Mouse (Mus musculus): ENCODE measurements around the gene Gm10100. TPM values are rescaled to one million over a fixed set of nuclear protein-coding genes. Genes with fewer than 3 reads are reported as not detected.
"Not testable (repeated sequence)": the region's sequence is repeated elsewhere in the genome, so short reads cannot be mapped to it uniquely, and the experiment has no call there.

Gm10100 gene
- polyA plus RNA-seq, 1 experiment from 2014 or later, result not detected

DNA sequence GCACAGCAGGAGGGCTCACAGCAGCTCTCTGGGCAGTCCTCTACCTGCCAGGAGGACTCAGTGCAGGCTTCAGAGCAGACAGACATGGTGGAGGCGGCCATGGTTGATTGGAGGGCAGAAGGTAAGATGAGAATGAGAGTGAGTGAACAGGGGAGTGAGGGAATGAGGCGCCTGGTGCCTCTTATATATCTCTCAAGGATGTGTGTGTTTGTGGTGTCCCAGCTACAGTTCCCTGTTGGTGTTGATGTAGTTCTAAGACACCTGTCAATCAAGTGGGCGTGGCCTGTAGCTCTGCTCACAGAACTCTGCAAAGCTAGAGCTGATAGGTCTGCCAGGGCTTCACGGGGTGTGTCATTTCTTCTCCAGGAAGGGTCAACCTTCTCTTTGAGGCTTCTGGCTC, 29.2 kb upstream of the Gm10100 start, which contains the start of gene Gm9508:
Gm9508 (minus strand) TSS at position 101 of the 400 bp plus-strand sequence.
- H3K9me3 ChIP-seq (ENCODE audit: low read depth, low read length), result no peaks in the 10 kb centered on the region
- H3K36me3 ChIP-seq (ENCODE audit: insufficient read depth), result no peaks in the 10 kb centered on the region
- no peak for TF ChIP-seq CTCF (IDR thresholded peaks at IDR 0.05; ENCODE audit: low read depth)
- no peak within 1 kb of the TSS for H3K4me3 ChIP-seq (ENCODE audit: low read depth, low read length)
- WGBS, result 34% methylated on average over 4 of the region's 4 CpGs
- H3K4me1 ChIP-seq (ENCODE audit: insufficient read depth), result no peaks in the 10 kb centered on the region
- H3K9ac ChIP-seq, result no peak within 1 kb of the TSS
- no peaks in the 10 kb centered on the region for H3K27me3 ChIP-seq (ENCODE audit: insufficient read depth, low read length)
- H3K4me2 ChIP-seq, result no peak within 1 kb of the TSS
- no peak for ATAC-seq (ENCODE audit: insufficient read depth)
- no peak for DNase-seq
- H3K27ac ChIP-seq (ENCODE audit: low read depth), result no peak within 1 kb of the TSS

DNA sequence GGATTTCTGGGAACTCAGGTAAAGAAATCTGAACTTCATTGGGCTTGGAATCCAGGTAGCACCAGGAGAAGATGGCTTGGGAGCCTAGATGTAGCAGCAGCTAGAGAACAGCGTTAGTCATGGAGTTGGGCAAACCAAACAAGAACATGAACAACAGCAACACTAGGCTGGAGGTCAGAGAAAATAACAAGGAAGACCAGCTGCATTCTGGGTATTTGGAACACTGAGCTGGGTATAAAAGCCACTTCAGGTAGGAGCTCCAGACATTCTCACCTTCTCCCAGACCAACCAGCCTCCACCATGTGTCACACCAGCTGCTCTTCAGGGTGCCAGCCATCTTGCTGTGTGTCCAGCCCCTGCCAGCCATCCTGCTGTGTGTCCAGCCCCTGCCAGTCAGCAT, 20.0 kb upstream of the Gm10100 start, which contains the start of gene Gm10272:
Gm10272 (plus strand) TSS at position 301 of the 400 bp plus-strand sequence.
- Histone ChIP-seq H3K27ac (ENCODE audit: low read depth) (no peak within 1 kb of the TSS), H3K4me2 (no peak within 1 kb of the TSS), H3K4me1 (ENCODE audit: insufficient read depth) (no peaks in the 10 kb centered on the region), H3K36me3 (ENCODE audit: insufficient read depth) (no peaks in the 10 kb centered on the region), H3K9me3 (ENCODE audit: low read depth, low read length) (no peaks in the 10 kb centered on the region), H3K27me3 (ENCODE audit: insufficient read depth, low read length) (no peaks in the 10 kb centered on the region), H3K9ac (no peak within 1 kb of the TSS), H3K4me3 (ENCODE audit: low read depth, low read length) (no peak within 1 kb of the TSS)
- no peak for DNase-seq
- ATAC-seq (ENCODE audit: insufficient read depth), result no peak
- no peak for TF ChIP-seq CTCF (IDR thresholded peaks at IDR 0.05; ENCODE audit: low read depth)
- WGBS, result 97% methylated on average over 1 of the region's 1 CpGs

DNA sequence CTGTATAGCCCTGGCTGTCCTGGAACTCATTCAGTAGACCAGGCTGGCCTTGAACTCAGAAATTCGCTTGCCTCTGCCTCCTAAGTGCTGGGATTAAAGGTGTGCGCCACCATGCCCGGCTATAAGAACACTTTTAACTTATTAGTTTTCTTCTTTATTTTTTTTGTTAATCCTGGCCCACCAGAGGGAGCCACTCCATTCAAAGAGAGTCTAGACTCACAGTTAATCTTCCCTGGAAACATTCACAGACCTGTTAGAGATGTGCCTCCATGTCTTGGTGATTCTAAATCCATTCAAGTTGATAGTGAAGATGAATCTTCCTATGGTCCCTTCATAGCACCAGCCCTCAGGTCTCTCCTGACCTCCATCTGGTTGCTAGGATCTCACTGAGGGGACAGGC, 16.5 kb upstream of the Gm10100 start:
- Histone ChIP-seq H3K4me2 (no peak overlapping the region), H3K4me1 (ENCODE audit: insufficient read depth) (no peaks in the 10 kb centered on the region), H3K9ac (no peak overlapping the region), H3K27me3 (ENCODE audit: insufficient read depth, low read length) (no peaks in the 10 kb centered on the region), H3K27ac (ENCODE audit: low read depth) (no peak overlapping the region), H3K9me3 (ENCODE audit: low read depth, low read length) (no peaks in the 10 kb centered on the region), H3K36me3 (ENCODE audit: insufficient read depth) (no peaks in the 10 kb centered on the region), H3K4me3 (ENCODE audit: low read depth, low read length) (no peak overlapping the region)
- TF ChIP-seq CTCF (IDR thresholded peaks at IDR 0.05; ENCODE audit: low read depth), result peak; percentile 21; the same call in 1 of the 2 replicates
- ATAC-seq (ENCODE audit: insufficient read depth) (no peak), DNase-seq (peak; percentile 39)
- 73% methylated on average over 3 of the region's 3 CpGs for WGBS

DNA sequence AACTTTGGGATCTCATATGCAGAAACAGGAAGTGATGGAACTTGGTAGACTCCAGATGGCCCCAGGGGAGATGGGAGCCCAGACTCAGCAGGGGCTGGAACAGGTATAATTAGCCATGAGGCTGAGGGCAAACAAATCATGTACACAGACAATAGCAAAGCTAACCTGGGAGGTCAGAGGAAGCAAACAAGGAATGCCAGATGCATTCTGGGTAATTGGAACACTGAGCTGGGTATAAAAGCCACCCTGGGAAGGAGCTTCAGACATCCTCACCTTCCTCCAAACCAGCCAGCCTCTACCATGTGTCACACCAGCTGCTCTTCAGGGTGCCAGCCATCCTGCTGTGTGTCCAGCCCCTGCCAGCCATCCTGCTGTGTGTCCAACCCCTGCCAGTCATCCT, 15.1 kb upstream of the Gm10100 start, which contains the start of gene Gm10024:
Gm10024 (plus strand) TSS at position 301 of the 400 bp plus-strand sequence.
- not testable (repeated sequence) for H3K36me3 ChIP-seq (ENCODE audit: insufficient read depth); DNase-seq; H3K9ac ChIP-seq; H3K4me3 ChIP-seq (ENCODE audit: low read depth, low read length); H3K4me1 ChIP-seq (ENCODE audit: insufficient read depth); H3K9me3 ChIP-seq (ENCODE audit: low read depth, low read length); H3K4me2 ChIP-seq; H3K27ac ChIP-seq (ENCODE audit: low read depth); H3K27me3 ChIP-seq (ENCODE audit: insufficient read depth, low read length); ATAC-seq (ENCODE audit: insufficient read depth)

DNA sequence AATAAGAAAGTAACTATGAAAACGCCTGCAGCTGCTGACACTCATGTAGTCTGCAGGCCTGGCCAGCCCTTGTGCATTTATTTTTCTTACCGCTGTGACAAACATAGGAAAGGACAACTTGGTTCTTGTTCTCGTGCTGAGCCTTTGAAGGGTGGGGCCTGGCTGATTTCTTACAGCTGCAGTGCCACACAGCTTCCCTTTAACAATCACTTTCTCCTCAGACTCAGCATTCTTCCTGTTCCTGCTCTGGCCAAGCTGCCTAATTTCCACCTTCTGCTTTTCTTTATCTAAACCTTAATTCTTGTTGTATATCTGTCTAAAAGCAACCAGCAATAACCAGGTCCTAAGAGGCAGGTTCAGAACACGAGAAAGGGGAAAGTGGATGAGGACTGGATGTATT, 12.6 kb upstream of the Gm10100 start:
- H3K27me3 ChIP-seq (ENCODE audit: insufficient read depth, low read length), result no peaks in the 10 kb centered on the region
- TF ChIP-seq CTCF (IDR thresholded peaks at IDR 0.05; ENCODE audit: low read depth), result no peak
- no peak for DNase-seq
- H3K27ac ChIP-seq (ENCODE audit: low read depth), result no peak overlapping the region
- H3K4me1 ChIP-seq (ENCODE audit: insufficient read depth), result no peaks in the 10 kb centered on the region
- H3K4me2 ChIP-seq, result no peak overlapping the region
- 47% methylated on average over 4 of the region's 4 CpGs for WGBS
- no peak overlapping the region for H3K4me3 ChIP-seq (ENCODE audit: low read depth, low read length)
- H3K36me3 ChIP-seq (ENCODE audit: insufficient read depth), result no peaks in the 10 kb centered on the region
- H3K9ac ChIP-seq, result no peak overlapping the region
- ATAC-seq (ENCODE audit: insufficient read depth), result no peak
- H3K9me3 ChIP-seq (ENCODE audit: low read depth, low read length), result no peaks in the 10 kb centered on the region

DNA sequence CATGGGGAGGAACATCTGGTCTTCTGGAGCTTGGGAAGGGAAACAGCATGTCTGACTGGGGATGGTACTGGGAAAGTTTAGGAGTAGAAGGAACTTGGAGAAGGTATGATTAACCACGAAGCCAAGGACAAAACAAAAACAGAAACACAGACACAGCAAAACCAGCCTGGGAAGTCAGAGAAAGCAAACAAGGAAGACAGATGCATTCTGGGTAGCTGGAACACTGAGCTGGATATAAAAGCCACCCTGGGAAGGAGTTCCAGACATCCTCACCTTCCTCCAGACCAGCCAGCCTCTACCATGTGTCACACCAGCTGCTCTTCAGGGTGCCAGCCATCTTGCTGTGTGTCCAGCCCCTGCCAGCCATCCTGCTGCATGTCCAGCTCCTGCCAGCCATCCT, 10.8 kb upstream of the Gm10100 start, which contains the start of gene Gm10142:
Gm10142 (plus strand) TSS at position 301 of the 400 bp plus-strand sequence.
- H3K27me3 ChIP-seq (ENCODE audit: insufficient read depth, low read length), result no peaks in the 10 kb centered on the region
- no peak within 1 kb of the TSS for H3K27ac ChIP-seq (ENCODE audit: low read depth)
- H3K4me2 ChIP-seq, result no peak within 1 kb of the TSS
- no peaks in the 10 kb centered on the region for H3K36me3 ChIP-seq (ENCODE audit: insufficient read depth)
- H3K4me3 ChIP-seq (ENCODE audit: low read depth, low read length), result no peak within 1 kb of the TSS
- peaks cover 4% of the 10 kb centered on the region for H3K9me3 ChIP-seq (ENCODE audit: low read depth, low read length)
- TF ChIP-seq CTCF (IDR thresholded peaks at IDR 0.05; ENCODE audit: low read depth), result no peak
- DNase-seq, result no peak
- WGBS, result 80% methylated on average over 1 of the region's 1 CpGs
- no peak for ATAC-seq (ENCODE audit: insufficient read depth)
- no peaks in the 10 kb centered on the region for H3K4me1 ChIP-seq (ENCODE audit: insufficient read depth)
- H3K9ac ChIP-seq, result no peak within 1 kb of the TSS

DNA sequence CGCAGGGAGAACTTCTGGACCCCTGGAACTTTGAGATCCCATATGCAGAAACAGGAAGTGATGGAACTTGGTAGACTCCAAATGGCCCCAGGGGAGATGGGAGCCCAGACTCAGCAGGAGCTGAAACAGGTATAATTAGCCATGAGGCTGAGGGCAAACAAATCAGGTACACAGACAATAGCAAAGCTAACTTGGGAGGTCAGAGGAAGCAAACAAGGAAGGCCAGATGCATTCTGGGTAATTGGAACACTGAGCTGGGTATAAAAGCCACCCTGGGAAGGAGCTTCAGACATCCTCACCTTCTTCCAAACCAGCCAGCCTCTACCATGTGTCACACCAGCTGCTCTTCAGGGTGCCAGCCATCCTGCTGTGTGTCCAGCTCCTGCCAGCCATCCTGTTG, 6.0 kb upstream of the Gm10100 start, which contains the start of gene Krtap12-1:
Krtap12-1 (plus strand) TSS at position 301 of the 400 bp plus-strand sequence.
- not testable (repeated sequence) for H3K4me3 ChIP-seq (ENCODE audit: low read depth, low read length); H3K9ac ChIP-seq; H3K4me2 ChIP-seq; DNase-seq; H3K36me3 ChIP-seq (ENCODE audit: insufficient read depth); H3K4me1 ChIP-seq (ENCODE audit: insufficient read depth); H3K9me3 ChIP-seq (ENCODE audit: low read depth, low read length); H3K27ac ChIP-seq (ENCODE audit: low read depth); H3K27me3 ChIP-seq (ENCODE audit: insufficient read depth, low read length); ATAC-seq (ENCODE audit: insufficient read depth)
- WGBS, result 87% methylated on average over 1 of the region's 1 CpGs

DNA sequence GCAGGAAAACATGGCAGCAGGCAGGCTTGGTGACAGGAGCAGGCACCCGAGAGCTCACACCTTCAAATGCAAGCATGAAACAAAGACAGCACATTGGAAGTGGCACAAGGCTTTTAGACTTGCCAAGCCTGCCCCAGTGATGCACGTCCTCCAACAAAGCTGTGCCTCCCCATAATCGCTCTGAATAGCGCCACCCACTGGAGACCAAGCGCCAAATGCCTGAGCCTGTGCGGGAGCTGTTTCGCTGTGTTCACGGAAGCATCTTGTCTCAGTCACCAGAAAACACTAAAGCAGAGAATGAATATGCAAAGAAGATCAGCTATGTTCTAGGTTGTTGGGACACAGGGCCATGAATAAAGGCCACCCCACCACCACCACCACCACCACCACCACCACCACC, 1.4 kb upstream of the Gm10100 start:
- DNase-seq, result no peak
- no peaks in the 10 kb centered on the region for H3K36me3 ChIP-seq (ENCODE audit: insufficient read depth)
- WGBS, result 73% methylated on average over 8 of the region's 8 CpGs
- no peak for ATAC-seq (ENCODE audit: insufficient read depth)
- H3K4me3 ChIP-seq (ENCODE audit: low read depth, low read length), result no peak overlapping the region
- H3K9me3 ChIP-seq (ENCODE audit: low read depth, low read length), result peaks cover 4% of the 10 kb centered on the region
- no peak overlapping the region for H3K4me2 ChIP-seq
- no peaks in the 10 kb centered on the region for H3K4me1 ChIP-seq (ENCODE audit: insufficient read depth)
- 0 out of 2 replicates have a peak, but pooled peaks have one; percentile 2 for TF ChIP-seq CTCF (IDR thresholded peaks at IDR 0.05; ENCODE audit: low read depth)
- H3K9ac ChIP-seq, result no peak overlapping the region
- H3K27ac ChIP-seq (ENCODE audit: low read depth), result no peak overlapping the region
- no peaks in the 10 kb centered on the region for H3K27me3 ChIP-seq (ENCODE audit: insufficient read depth, low read length)
